Mouse (Mus musculus) heart, embryonic 11.5 days (tissue): ENCODE measurements around the gene Fen1. TPM values are rescaled to one million over a fixed set of nuclear protein-coding genes. Genes with fewer than 3 reads are reported as not detected.
A peak's percentile ranks its signal among the peaks of the same experiment; 100 is the strongest.

Experiments used
- ATAC-seq: fragments of 200-750 bp; cut with Nextera tagmentation; replicated peaks from 2 replicates; pipeline ENCODE4 v1.8.0; 2017; ENCODE audit warnings: moderate library complexity; ENCODE audit not compliant: insufficient number of reproducible peaks, low FRiP score, low TSS enrichment
- H3K27ac ChIP-seq: fragments of 300-500 bp; sonication (generic); 2 replicates; pipeline ENCODE4 v1.5.1; 2014; ENCODE audit warnings: mild to moderate bottlenecking, low read depth, low read length
- H3K27me3 ChIP-seq: fragments of 300-500 bp; sonication (generic); 2 replicates; pipeline ENCODE4 v1.6.1; 2014; ENCODE audit warnings: mild to moderate bottlenecking, low read length, mixed read lengths; ENCODE audit not compliant: control insufficient read depth, insufficient read depth
- H3K36me3 ChIP-seq: fragments of 300-500 bp; sonication (generic); 2 replicates; pipeline ENCODE4 v1.6.1; 2014; ENCODE audit warnings: mild to moderate bottlenecking, low read length, moderate library complexity, mixed read lengths; ENCODE audit not compliant: control insufficient read depth, insufficient read depth
- H3K4me1 ChIP-seq: fragments of 300-500 bp; sonication (generic); 2 replicates; pipeline ENCODE4 v1.6.1; 2014; ENCODE audit warnings: low read length; ENCODE audit not compliant: control insufficient read depth, insufficient read depth
- H3K4me2 ChIP-seq: fragments of 300-500 bp; sonication (generic); 2 replicates; pipeline ENCODE4 v1.6.1; 2014; ENCODE audit warnings: mild to moderate bottlenecking, moderate library complexity
- H3K4me3 ChIP-seq: fragments of 300-500 bp; sonication (generic); 2 replicates; pipeline ENCODE4 v1.5.1; 2014; ENCODE audit warnings: low read depth, low read length
- H3K9ac ChIP-seq: fragments of 300-500 bp; sonication (generic); 2 replicates; pipeline ENCODE4 v1.6.1; 2014; ENCODE audit warnings: mild to moderate bottlenecking, low read depth, low read length, moderate library complexity
- H3K9me3 ChIP-seq: fragments of 300-500 bp; sonication (generic); replicated peaks from 2 replicates; pipeline ENCODE4 v1.6.1; 2016; ENCODE audit warnings: low read length; ENCODE audit not compliant: control insufficient read depth
- WGBS: fragments of 180-500 bp; shearing (Covaris S2); extraction: QIAGEN DNeasy Blood & Tissue Kit; methylation state at CpG from one replicate; pipeline ENCODE4 v1.1.7; 2014; ENCODE audit not compliant: insufficient replicate concordance; 5-methylcytosine and 5-hydroxymethylcytosine counted together
- polyA plus RNA-seq: library from polyadenylated mRNA; unstranded; fragments of >200 nt; fragmentation: Nextera tagmentation; extraction: Ambion mirVana; gene quantifications from 2 replicates; pipeline ENCODE4 v1.2.1, GENCODE M21; 2014

Fen1 gene
- polyA plus RNA-seq, 1 experiment from 2014 or later: 59.3 TPM

DNA sequence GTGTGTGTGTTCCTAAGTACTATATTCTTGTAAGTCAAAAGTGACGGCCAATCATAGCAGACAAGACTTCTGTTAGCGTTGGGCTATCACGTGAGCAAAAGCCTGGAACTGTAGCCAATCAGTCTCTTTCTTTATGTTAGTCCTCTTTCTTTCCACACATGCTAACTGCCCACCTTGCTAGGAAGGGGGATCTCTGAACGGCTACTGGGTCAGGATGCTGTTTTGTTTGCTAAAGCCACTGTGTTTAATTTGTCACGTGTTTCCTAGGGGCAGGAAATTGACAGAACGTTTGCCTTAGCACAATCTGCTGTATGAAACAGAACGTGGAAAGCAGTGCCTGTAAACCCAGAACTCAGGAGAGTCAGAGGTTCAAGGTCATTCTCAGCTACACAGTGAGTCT lies 21.8 kb downstream of the Fen1 start:
- Histone ChIP-seq H3K4me1 (peaks cover 17% of the 10 kb centered on the region), H3K27me3 (no peaks in the 10 kb centered on the region), H3K9me3 (no peaks in the 10 kb centered on the region), H3K36me3 (peaks cover 19% of the 10 kb centered on the region), H3K9ac (peak overlapping the region; percentile 66), H3K4me3 (peak overlapping the region; percentile 77), H3K4me2 (peak overlapping the region; percentile 80), H3K27ac (peak overlapping the region; percentile 52)
- no peak for ATAC-seq
- WGBS: 42% methylated on average over 7 of the region's 7 CpGs

DNA sequence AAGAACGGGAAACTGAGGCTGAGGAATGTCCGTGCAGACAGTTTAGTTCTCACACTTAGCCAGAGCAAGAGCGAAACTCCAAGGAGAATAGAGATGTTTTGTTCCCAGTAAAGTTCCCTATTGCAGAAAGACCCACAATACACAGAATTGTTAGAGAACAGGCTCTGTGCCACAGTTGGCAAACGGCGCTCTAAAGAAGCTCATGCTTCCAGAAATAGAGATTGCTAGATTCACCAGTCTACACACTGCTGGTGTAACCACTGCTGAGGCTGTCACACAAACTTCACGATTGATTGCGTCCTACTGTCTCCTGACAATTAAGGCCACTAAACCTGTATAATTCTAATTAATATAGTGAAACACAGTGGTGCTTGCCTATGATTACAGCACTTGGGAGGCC lies 22.7 kb downstream of the Fen1 start:
- no peak for ATAC-seq
- Histone ChIP-seq H3K9ac (no peak overlapping the region), H3K4me1 (peaks cover 19% of the 10 kb centered on the region), H3K9me3 (no peaks in the 10 kb centered on the region), H3K27me3 (no peaks in the 10 kb centered on the region), H3K4me2 (no peak overlapping the region), H3K4me3 (no peak overlapping the region), H3K36me3 (peaks cover 11% of the 10 kb centered on the region), H3K27ac (no peak overlapping the region)
- 93% methylated on average over 7 of the region's 7 CpGs for WGBS

DNA sequence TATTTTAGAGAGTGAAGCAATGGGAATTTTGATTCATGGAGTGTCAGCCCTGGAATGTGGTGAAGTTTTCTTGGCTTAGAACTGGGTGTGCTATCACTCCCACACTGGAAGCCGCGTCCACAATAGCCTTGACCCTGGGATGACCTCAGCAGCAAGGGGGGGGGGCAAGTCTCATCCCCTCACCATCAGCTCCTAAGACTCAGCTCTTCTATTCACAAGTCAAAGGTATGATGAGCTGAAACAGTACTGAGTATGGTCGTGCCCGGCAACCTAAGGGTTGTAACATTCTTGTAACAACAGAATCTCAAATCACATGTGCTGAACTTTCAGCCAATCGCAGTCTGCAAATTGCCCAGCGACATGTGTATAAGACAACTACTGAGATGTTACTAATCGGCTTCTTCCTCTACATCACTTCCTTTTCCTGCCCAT lies 27.0 kb downstream of the Fen1 start:
- Histone ChIP-seq H3K4me1 (peaks cover 10% of the 10 kb centered on the region), H3K9me3 (no peaks in the 10 kb centered on the region), H3K4me2 (no peak overlapping the region), H3K27me3 (no peaks in the 10 kb centered on the region), H3K9ac (no peak overlapping the region), H3K4me3 (no peak overlapping the region), H3K36me3 (no peaks in the 10 kb centered on the region), H3K27ac (no peak overlapping the region)
- WGBS: 47% methylated on average over 7 of the region's 7 CpGs
- no peak for ATAC-seq

DNA sequence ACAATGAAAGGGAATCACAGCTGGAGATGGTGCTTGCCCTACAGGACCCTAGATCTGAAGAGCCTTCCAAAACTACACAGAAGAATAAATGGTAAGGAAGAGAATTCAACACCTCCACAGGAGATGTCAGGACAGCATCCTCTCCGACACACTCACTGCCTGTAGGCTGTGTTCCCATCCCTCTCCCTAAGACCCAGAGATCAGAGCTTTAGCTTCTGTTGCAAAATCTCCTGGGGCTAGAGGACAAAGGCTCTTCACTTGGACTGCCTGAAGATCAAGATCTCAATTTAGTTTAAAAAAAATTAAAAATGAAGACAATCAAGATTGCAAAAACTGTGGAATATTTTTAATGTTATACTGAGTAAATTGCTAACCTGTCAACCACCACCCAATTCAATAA lies 27.5 kb downstream of the Fen1 start:
- WGBS: 69% methylated on average over 1 of the region's 1 CpGs
- H3K9me3 ChIP-seq: no peaks in the 10 kb centered on the region
- H3K4me2 ChIP-seq: no peak overlapping the region
- H3K27ac ChIP-seq: no peak overlapping the region
- H3K4me1 ChIP-seq: peaks cover 10% of the 10 kb centered on the region
- H3K27me3 ChIP-seq: no peaks in the 10 kb centered on the region
- H3K9ac ChIP-seq: no peak overlapping the region
- no peak for ATAC-seq
- no peaks in the 10 kb centered on the region for H3K36me3 ChIP-seq
- no peak overlapping the region for H3K4me3 ChIP-seq

DNA sequence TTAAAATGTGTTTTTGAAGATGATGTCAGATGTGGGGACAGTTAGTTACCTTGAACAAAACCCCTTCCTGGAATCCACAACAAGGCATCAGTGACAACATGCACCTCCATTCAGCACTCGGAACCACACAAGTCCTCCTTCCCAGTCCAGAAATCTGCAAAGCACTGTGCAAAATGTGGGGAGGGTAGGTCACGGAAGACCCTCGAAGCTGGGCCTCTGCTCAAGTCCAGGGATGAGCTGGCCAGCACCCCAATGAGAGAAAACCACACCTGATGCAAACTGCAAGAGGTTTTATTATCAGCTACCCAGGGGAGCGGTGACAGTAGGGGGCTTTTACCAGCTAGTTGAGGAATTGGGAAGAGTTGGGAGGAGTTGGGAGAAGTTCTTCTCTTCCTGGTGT lies 29.0 kb downstream of the Fen1 start:
- Histone ChIP-seq H3K27ac (no peak overlapping the region), H3K4me2 (no peak overlapping the region), H3K36me3 (no peaks in the 10 kb centered on the region), H3K27me3 (no peaks in the 10 kb centered on the region), H3K4me1 (peaks cover 8% of the 10 kb centered on the region), H3K9ac (no peak overlapping the region), H3K4me3 (no peak overlapping the region), H3K9me3 (no peaks in the 10 kb centered on the region)
- WGBS: 56% methylated on average over 4 of the region's 4 CpGs
- ATAC-seq: no peak

DNA sequence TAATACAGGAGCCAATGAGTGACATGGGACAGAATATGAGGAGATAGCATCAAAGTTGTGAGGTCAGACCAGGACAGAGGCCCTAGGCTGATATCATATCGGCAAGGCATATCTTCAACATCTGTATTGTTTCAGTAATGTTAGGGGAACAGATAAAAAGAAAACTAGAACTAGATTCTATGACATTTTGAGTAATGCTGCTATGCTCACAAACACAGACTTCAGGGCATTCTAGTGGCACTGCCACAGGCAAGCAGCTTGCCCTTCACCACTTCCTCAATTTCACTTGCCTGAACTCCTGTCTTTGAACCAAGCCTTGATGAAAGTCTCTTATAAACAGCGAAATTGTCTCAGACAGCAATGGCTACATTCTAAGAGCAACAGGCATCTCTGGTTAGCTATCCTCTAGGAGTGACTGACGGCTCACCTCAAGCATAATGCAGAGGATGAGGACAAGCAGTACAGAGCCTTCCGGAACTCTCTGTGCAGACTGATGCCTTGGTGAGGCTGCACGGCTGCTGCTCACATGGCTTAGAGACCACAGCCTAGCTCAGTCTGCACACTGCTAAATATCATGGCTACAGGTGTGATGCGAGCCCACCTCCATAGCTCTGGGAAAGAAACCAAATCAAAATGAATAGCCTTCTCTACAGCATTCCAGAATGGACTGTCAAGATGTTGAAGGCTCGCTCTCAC lies 30.0 kb downstream of the Fen1 start:
- Histone ChIP-seq H3K36me3 (no peaks in the 10 kb centered on the region), H3K4me2 (no peak overlapping the region), H3K4me1 (peaks cover 8% of the 10 kb centered on the region), H3K9me3 (no peaks in the 10 kb centered on the region), H3K27ac (no peak overlapping the region; the same call in 1 of the 2 replicates), H3K9ac (no peak overlapping the region), H3K27me3 (no peaks in the 10 kb centered on the region), H3K4me3 (no peak overlapping the region)
- no peak for ATAC-seq
- WGBS: 79% methylated on average over 7 of the region's 7 CpGs

DNA sequence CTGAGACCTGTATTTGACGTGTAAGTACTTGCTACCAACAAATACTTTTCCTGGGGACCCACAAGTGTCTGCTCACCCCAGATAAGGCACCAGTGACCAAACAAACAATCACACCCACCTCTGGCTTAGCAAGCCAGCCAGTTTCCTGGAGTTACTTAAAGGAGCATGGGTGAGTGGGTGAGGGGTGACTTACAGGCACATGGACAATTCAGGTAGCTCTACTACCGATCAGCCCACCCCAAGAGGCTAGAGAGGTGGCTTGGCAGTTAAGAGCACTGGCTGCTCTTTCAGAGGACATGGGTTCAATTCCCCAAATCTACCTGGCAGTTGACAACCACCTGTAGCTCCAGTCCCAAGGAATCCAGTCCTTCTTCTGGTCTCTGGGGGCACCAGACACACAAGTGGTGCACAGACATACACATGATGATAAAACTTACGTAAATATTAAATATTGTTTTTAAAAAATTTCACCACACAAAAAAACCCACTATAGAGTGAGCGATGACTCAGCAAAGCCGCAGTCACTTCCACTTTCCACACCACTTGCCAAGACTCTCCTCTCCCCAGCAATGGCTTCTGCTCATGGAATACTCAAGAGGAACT lies 30.8 kb downstream of the Fen1 start:
- Histone ChIP-seq H3K4me1 (peaks cover 8% of the 10 kb centered on the region), H3K9ac (no peak overlapping the region), H3K27me3 (no peaks in the 10 kb centered on the region), H3K27ac (peak overlapping the region; percentile 84), H3K4me3 (no peak overlapping the region), H3K4me2 (peak overlapping the region; percentile 29; the same call in 1 of the 2 replicates), H3K9me3 (no peaks in the 10 kb centered on the region), H3K36me3 (no peaks in the 10 kb centered on the region)
- peak; percentile 83 for ATAC-seq
- 69% methylated on average over 5 of the region's 5 CpGs for WGBS

DNA sequence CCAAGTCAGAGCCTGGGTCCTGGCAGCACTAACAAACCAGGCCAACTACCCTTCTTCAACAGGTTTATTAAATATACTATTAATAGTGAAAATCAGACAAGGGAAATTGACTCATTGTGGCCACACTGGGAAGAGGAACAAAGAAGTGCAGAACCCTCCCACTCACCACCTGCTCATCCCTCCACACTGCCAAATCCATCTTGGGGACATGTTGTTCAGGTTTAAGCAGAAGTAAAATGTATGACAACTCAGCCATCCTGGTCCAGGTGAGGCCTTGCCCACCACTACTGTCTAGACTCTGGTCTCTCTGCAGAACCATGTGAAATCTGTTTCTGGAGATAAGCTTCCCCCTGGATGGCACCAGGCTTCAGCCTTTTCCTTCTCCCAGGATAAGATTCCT lies 32.1 kb downstream of the Fen1 start:
- Histone ChIP-seq H3K4me2 (no peak overlapping the region), H3K9me3 (no peaks in the 10 kb centered on the region), H3K9ac (0 out of 2 replicates have a peak overlapping the region, but pooled peaks have one; percentile 34), H3K27ac (peak overlapping the region; percentile 35; the same call in 1 of the 2 replicates), H3K4me3 (no peak overlapping the region), H3K4me1 (peaks cover 5% of the 10 kb centered on the region; the same call in 1 of the 2 replicates), H3K27me3 (no peaks in the 10 kb centered on the region), H3K36me3 (no peaks in the 10 kb centered on the region)
- no peak for ATAC-seq

DNA sequence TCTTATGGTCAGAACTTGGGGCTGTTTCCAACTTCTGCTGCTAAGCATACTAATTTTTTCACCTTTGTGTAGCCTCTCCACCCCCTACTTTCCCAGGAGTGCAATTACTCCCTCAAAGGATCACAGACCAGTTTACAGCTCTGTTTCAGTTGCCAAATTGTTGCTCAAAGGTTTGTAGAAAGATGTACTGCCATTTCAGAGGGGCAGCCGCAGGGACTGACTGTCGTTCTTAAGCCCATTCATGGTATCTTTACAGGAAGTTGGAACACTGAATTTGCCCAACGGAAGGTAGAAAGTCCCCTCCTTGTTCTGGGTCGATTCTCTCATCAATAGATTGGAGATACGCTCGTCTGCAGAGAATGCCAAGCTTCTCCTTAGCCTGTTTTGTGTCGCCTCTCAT lies 32.6 kb downstream of the Fen1 start:
- Histone ChIP-seq H3K4me1 (peaks cover 5% of the 10 kb centered on the region; the same call in 1 of the 2 replicates), H3K4me3 (no peak overlapping the region), H3K9me3 (no peaks in the 10 kb centered on the region), H3K36me3 (no peaks in the 10 kb centered on the region), H3K9ac (no peak overlapping the region), H3K4me2 (no peak overlapping the region), H3K27me3 (no peaks in the 10 kb centered on the region), H3K27ac (no peak overlapping the region)
- WGBS: 73% methylated on average over 7 of the region's 7 CpGs
- no peak for ATAC-seq
